Mouse (Mus musculus): ENCODE data around the gene Dnm3. TPM values are rescaled to one million over a fixed set of nuclear protein-coding genes. Genes with fewer than 3 reads are reported as not detected.

Dnm3 gene
- total RNA-seq, 2 experiments from 2014 or later = 5.0 to 6.3 TPM

DNA sequence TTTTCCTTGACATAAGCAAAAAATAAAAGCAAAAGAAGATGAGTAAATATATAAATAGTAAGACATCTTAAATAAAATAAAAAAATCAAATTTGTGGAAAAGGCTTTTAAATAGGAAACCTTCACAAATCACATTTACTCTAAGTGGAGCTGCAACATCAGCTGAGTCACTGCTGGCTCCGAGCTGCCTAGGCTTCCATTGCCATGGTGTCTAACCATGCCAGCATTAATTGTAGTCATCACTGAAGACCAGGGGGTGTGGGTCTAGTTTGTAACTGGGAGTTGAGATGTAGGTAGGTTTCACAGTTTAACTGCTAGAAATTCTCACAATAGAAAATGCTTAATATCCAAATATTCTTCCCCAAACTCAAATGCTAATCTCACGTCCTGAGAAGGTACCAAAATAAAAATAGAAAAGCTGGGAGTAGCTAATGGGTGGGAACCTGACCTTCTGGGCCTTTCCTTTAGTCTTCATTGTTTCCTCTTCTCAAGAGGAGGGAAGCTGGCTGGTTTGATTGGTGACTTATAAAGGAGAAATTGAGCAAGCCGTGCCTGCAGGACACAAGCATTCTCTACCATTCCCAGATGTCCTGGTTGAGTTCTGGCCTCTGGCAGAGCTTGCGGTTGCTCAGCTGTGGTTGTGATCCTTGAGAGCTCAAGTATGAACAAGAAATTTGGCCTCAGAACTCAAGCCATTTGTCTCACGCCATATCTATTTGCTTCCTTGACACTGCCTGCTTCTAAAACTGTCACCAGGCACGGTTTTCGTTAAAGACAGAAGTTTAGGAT is 377.6 kb downstream of the Dnm3 start:
- DNase-seq = no peak

DNA sequence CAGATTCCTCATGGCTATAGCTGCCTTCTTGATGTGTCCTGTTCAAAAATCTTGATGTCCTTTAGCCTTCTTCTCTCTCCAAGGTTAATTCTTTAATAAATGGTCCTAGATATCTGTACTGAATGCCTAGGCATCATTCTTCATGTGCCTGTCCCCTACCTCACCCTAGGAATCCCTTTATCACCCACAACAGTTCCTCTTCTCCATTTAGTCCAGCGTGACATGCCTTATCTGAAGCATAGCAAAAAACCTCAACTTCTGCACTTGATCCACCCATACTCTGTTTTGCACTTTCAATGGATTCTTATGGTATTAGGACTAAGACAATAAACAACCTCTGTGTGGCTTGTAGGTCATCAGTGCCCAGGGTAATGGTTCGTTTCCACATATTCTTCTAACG is 378.6 kb downstream of the Dnm3 start:
- intact Hi-C loops (cut with DNase I; ENCODE audit: low total_unique reads) = no loop called here
- DNase-seq = no peak

More for the DNA sequence above, 377.6 kb downstream of the Dnm3 start:
- intact Hi-C loops (cut with DNase I; ENCODE audit: low total_unique reads) = no loop called here

DNA sequence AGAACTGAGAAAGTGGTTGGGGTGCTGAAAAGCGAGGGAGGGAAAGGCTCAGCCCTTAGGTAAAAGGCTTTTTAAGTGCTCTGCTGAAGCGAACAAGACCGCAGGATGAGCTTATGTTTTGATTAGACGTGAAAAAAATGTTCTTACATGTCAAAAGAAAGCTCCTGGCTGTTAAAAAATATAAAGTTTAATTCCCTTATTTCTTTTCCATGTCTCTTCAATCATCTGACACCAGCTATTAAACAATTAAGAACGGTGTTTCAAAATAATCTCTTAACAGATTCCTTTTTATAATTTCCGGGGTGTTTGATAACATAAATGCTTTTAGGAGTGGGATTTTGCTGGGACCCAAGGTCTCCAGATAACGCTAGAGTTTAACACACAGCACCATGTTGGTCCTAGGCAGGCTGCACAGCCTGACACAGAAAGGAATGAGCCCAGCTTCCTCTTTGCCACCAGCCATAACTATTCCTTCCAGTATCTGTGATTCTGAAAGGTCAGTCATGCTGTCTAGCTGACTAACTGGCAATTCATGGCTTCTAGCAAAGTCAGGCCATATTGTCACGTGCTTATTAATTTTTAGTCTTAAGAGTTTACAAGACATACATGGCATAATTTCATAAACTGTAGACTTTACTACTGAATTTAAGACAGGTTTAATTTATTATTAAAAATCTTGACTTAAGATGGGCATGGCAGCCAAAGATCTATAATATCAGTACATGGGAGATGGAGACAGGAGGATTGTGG is 383.1 kb downstream of the Dnm3 start:
- no peak for DNase-seq
- intact Hi-C loops (cut with DNase I; ENCODE audit: low total_unique reads) = no loop called here

DNA sequence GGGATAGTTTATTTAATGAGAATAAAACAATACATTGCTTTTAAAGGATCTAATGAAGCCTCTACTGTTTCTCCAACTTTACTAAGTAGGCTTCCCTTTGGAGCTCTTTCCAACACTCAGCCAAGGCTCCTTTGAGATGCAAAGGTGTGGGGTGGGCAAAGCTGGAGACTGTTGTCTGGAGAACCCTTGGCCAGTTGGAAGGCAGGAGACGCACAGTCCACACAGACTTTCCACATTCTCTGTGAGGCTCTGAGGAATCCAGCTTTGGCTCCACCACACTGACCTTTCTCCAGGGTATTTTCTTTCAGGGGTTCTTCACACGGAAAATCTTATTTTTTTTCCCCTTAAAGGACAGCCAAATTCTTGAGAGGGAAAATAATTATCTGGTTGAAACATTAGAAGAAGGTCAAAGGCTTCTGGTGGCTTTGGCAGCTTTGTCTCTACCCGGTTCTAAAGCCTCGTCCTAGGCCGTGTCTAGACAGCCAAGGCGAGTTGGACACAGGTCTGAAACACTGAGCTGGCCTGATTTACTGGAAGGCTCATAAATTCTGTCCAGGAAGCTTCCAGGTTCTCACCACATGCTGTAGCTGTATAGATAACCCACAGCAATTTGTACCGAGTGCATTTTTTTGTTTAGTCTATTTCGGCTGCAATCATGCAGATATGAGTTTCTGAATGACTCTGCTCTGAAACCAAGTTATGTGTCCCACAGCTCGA is 383.9 kb downstream of the Dnm3 start:
- DNase-seq = peak; percentile 34
- intact Hi-C loops (cut with DNase I; ENCODE audit: low total_unique reads) = no loop called here

DNA sequence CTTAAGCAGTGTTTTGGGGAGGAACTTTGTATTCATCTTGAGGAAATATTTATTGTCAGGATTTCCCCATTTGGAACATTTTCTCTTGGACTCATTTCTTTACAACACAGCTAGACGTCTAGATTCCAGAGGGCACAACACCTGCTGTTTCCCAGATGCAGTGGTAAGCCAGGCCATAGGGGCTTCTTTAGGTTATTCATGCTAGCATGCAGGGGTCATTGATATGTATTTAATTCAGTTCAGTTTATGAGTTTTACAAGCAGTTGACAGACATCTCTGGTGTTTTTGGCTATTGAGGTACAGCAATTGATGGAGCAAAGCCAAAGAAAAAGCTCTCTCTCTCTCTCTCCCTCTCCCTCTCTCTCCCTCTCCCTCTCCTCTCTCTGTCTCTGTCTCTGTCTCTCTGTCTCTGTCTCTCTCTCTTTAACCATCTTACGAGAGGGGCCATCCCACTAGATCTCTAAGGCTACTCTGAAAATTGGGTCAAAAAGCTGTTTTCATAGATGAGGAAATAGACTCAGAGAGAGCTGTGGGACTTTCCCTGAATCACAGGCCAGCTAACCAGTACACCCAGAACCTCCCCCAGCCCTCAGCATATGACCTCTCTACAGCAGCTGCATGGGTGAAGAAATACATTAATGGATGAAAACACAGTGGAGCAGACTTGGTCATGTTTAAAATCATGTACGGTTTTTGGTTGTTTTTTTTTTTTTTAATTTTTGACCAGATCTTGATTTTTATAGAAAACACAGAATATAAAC is 384.8 kb downstream of the Dnm3 start:
- DNase-seq = no peak
- intact Hi-C loops (cut with DNase I; ENCODE audit: low total_unique reads) = no loop called here

DNA sequence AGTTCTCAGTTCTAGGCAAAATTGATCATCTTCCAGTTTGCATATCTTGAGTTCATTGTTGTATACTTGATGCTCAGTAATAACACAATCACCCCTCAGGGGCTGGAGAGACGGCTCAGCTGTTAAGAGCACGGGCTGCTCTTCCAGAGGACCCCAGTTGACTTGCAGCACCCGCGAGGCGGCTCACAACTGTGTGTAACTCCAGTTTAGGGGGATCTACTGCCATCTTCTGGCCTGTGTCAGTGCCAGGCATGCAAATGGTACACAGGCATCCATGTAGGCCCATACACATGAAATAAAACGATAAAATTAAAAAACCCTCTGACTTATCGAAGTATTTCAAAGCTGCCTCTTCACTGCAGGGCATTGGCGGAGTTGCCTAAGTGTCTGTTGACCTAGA is 385.4 kb downstream of the Dnm3 start:
- intact Hi-C loops (cut with DNase I; ENCODE audit: low total_unique reads) = no loop called here
- no peak for DNase-seq

DNA sequence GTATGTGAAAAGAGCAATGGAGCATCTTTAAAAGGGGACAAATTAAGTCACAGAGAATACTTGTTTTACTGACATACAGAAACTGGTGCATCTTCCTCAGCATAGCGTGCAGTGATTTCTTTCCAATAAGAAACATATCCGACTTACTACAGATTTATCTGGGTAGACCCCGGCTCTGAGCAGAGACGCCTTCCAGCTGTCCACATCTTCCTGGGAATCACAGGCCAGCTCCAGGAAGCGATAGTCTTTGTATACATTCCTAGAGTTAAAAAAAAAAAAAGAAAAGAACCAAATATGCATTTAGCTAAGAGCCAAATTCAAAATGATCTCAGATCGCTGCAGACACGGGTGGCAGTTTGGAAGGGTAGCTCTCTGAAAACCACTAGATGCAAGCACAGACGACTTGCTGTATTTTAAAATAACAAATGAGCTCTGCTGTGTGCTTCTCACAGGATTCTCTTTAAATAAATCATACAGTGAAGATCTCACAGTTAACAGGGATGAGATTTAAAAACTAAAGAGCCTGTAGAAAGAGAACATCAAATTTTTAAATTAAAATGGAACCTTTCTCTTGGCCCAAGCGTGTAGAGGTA is 393.9 kb downstream of the Dnm3 start:
- intact Hi-C loops (cut with DNase I; ENCODE audit: low total_unique reads) = no loop called here
- DNase-seq = no peak

DNA sequence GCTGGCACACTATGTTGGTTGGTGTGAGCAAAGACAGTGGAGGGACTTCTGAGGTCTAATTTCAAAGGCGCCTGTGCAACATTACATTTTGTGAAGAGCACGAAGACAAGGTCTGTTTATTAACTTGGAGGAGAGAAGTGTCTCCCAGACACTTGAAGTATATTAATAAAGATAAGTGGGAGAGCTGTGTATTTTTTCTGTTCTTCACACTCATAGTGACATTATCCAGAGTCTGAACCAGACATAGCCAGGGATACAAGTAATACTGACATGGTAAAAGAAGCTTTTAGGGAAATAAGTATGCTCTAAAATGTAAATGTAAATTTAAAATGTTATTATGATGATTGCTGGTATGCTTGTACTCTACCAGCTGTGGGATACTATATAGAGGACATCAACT is 394.5 kb downstream of the Dnm3 start:
- no peak for DNase-seq
- intact Hi-C loops (cut with DNase I; ENCODE audit: low total_unique reads) = no loop called here

DNA sequence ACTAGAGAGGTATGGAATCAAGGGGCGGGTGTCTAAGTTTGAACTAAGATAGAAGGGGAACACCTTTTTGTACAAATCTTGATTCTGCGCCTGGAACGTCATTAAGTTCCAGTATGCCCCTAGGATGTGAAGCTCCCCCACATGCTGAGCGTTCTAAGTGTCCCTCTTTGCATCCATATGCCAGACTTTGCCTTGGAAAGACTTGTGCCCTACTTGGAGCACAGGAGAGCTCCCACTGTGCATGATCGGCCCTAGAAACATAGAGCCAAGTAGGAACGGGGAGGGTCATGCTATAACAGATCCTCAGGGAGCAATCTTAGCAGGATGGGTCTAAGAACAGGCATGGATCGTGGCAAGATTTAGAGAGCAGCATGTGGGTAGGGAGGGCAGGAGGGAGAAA is 395.1 kb downstream of the Dnm3 start:
- intact Hi-C loops (cut with DNase I; ENCODE audit: low total_unique reads) = no loop called here
- no peak for DNase-seq

DNA sequence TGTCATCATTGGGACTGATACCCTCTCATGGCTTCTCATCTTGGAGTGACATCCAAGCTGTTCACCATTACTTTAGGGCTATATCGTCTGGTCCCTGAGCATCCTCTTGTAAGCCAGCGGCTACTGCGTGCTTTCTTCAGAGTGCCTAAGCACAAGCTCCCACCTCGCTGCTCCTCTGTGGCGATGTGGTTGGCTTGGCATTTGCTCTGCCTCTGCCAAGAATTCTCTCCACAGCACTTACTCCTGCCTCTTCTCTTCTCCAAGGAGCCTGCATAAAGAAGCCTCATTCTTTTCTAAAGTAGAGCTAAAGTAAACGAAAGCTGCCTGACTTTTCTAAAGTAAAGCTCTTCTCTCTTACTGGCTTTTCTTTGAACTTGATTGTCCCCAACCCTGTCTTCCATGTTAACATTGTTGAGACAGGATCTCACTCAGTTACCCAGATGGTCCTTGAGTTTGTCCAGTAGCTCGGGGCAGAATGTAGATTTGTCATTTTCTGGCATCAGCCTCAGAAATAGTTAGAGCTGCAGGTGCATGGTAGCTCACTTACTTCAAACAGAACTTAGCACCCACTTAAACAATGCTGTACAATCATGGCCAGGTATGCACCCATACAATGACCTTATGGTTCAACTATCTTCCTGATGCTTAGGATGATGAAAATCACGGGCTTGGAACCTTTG is 396.0 kb downstream of the Dnm3 start:
- no peak for DNase-seq
- intact Hi-C loops (cut with DNase I; ENCODE audit: low total_unique reads) = no loop called here

DNA sequence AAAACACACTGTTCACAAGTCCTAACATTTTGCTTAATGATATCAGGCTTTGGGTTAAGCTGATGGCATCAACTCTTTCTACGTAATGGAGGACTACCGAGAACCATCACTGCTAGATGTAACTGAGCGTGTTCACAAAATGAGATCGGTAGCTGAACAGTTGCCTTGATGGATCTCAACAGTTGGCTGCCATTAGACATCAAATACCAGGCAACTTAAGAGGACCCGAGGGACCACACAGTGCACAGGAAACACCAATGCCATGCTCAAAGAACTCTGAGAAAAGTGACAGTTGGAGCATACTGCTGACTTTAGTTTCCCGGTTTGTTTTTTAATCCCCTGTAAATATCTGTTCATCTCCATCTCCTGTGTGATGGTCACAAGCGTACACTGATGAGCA is 397.8 kb downstream of the Dnm3 start:
- intact Hi-C loops (cut with DNase I; ENCODE audit: low total_unique reads) = no loop called here
- no peak for DNase-seq

DNA sequence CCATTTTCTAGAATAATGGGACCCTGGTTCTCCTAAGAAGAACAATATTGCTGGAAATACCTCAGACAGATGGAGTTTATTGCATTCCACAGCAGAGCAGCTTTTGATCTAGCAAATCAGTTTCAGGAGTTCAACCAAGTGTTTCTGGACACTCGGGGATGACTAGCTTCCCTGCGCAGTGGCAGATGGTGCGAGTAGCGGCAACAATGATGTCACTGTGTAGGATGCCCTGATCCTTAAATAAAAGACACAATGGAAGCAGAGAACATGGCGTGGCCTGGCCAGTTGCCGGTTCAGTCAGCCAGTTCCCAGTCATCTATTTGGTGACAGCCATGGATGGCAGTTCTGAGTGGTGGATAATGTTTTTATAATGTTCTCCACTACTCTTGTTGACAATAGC is 400.4 kb downstream of the Dnm3 start:
- DNase-seq = no peak
- intact Hi-C loops (cut with DNase I; ENCODE audit: low total_unique reads) = no loop called here

DNA sequence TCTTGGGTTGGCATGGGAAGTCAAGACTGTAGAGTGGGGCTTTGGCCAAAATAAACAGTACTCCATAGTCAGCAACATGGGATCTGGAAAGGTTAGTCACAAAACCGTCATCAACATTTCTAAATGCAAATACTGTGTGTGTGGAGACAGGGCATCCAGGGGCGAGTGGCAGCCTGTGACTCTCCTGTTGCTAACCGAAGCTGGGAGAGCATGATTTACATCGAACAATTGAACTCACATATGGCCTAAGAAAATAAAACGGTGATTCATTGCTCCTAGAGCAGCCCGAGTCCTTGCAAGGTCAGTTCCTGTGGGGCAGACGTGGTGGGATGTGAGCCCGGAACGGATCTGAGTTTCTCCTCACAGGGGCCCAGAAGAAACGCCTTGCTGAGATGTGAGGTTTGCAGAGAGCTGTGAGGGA is 401.2 kb downstream of the Dnm3 start:
- peak; percentile 31 for DNase-seq
- intact Hi-C loops (cut with DNase I; ENCODE audit: low total_unique reads) = no loop called here

DNA sequence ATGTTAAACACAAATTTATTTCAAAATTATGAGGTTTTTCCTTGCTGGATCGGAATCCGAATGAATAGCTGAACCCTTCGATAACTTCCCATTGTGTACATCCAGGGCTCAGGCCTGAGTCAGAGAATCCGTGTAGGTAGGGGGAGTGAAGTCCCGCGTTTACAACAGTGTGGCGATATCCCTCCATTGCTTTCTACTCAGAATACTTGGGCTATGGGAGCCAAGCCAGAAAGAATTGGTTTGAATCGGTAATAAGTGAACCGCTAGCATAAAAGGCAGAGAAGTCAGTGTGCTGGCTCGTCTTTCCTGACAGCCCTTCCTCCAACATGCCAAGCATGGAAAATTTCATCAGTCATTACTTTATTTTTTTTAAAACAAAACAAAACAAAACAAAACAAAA is 402.0 kb downstream of the Dnm3 start:
- DNase-seq = no peak
- intact Hi-C loops (cut with DNase I; ENCODE audit: low total_unique reads) = no loop called here

DNA sequence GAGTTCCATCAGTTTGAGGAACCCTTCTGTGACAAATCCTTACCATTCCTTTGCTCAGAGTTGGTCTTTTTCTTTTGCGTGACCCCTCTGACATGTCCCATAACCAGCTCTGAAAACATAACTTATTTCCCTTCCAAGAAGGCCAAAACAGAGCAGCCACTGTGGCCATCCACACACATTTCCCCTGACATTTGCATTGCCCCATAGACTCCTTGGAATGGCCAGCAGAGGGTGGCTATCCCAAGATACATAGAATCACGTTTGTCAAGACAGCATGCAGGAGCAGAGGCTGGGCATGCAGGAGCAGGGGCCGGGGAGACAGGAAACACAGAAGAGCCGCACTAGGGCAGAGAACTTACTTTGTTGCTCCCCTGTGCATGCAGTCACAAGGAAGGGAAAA is 402.4 kb downstream of the Dnm3 start:
- intact Hi-C loops (cut with DNase I; ENCODE audit: low total_unique reads) = no loop called here
- DNase-seq = no peak

DNA sequence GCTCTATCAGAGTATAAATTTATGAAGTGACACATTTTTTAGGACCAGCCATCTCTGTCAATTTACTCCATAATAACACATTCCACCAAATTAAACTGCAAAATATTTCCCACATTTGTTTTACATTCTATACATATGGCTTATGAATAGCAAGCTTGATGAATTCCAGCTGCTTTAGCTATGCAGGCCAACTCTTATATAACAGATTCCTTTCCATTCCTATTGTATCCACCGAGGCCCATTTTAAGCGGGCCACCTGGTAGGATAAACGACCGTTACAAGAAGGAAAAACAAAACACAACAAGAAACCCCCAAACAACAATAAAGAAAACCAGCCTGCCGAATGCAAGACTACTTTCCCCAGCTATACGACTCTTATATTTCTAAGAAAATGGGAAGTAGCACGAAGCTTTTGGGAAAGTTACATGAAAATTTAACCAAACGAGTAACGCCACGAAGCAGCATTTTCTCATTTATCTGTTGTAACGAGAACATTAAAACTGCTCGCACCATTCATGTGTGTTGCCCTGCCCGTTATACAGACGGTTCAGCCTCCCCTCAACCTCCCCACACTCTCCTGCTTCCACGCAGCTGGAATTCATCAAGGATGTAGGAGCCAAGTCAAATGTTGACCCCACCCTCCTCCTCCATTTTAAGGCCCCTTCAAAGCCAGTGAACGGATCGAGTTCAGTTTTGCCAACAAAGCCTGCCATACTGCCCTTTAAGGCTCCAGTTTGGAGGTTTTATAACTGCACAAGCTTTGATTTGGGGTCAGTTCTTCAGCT is 403.0 kb downstream of the Dnm3 start:
- intact Hi-C loops (cut with DNase I; ENCODE audit: low total_unique reads) = no loop called here
- DNase-seq = no peak

DNA sequence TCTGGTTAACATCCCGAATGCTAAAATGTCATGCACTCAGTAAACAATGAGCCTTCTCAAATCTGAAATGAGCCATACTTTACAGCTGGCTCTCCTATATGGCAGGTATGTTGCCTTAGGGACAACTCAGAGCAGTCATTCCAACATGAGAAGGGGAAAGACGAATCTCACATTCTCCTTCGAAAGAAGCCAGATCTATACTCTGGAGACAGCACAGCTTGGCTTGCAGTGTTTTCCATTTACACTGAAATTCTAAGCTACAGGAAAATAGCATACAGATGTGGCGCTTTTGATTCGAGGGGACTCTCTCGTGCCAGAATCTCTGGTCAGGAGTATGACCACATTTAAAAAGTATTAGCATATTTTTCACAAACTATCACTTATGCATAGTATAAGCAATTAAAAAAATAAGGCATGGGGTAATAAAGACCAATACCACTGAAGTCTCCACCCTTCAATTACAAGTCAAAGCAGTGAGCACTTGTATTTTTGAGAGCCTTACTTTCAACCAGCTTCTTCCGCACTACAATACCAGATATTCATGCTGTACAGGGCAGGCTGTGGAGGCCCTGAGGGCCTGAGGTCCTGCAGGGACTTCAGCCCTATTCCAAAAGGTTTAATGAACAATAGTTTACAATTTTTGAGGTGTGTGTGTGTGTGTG is 404.8 kb downstream of the Dnm3 start:
- intact Hi-C loops (cut with DNase I; ENCODE audit: low total_unique reads) = no loop called here

DNA sequence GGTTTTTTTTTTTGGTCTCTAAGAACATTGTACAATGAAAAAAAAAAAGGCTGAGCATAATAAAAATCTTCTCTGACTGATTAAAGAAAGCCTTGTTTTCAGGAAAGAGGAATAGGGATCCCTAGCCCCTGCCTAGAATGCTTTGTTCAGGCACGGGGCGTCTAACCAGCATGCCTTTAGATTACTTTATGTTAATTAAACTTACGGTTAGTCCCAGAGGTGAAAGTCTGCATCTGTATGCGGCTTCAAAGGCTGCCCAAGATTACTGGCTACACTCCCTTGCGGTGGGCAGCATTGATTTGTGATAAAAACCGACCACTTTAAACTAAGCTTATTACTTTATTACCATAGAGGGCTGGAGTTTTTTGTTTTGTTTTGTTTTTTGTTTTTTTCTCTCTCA is 424.2 kb downstream of the Dnm3 start:
- intact Hi-C loops (cut with DNase I; ENCODE audit: low total_unique reads) = no loop called here
- DNase-seq = no peak

More for the DNA sequence above, 404.8 kb downstream of the Dnm3 start:
- DNase-seq = no peak
